Mouse (Mus musculus) granulocyte monocyte progenitor cell, adult 5-6 weeks (primary cell): ENCODE results near the gene Zfp990. TPM values are rescaled to one million over a fixed set of nuclear protein-coding genes. Genes with fewer than 3 reads are reported as not detected.
A peak's percentile ranks its signal among the peaks of the same experiment; 100 is the strongest.
"Not testable (repeated sequence)": the region's sequence is repeated elsewhere in the genome, so short reads cannot be mapped to it uniquely, and the experiment has no call there.

Experiments
- ATAC-seq: replicated peaks from 2 replicates; pipeline ENCODE4 v1.8.0; 2016; ENCODE audit warnings: mild to moderate bottlenecking, moderate TSS enrichment, inconsistent platforms; ENCODE audit not compliant: poor library complexity, severe bottlenecking
- total RNA-seq, 2 experiments: library from RNA; stranded (forward) in 1 of 2; stranded (reverse) in 1 of 2; fragments of 200-712, 200-1000 nt in 1 of 2; fragments of >200 nt in 1 of 2; fragmentation: Nextera tagmentation in 1 of 2; gene quantifications; 2 replicates each; pipeline ENCODE4 v1.2.3; 2014 to 2017

Gene Zfp990
- total RNA-seq, 2 experiments from 2014 or later, result 0.05 TPM; not detected in 1

GRCm38 (mm10) chr4:145585078-145585477 is 74.5 kb downstream of the Zfp990 start, which contains the start of gene Gm13212:
Gene Gm13212, plus strand, starts transcription at chr4:145585166.
- ATAC-seq, result peak; percentile 96

- not testable (repeated sequence) for ATAC-seq
Observed at GRCm38 (mm10) chr4:145586046-145586445, 75.5 kb downstream of the Zfp990 start.

Other genes starting within 250 kb of the Zfp990 start
- 0.49 TPM in 1 of 2 replicates, not detected in the other for gene Tnfrsf8, start 195.6 kb upstream of the Zfp990 start, total RNA-seq (2014; fragmentation: Nextera tagmentation)
- 1.1 and 1.8 TPM in 2 replicates for gene Tnfrsf8, start 195.6 kb upstream of the Zfp990 start, total RNA-seq (2017)
- 16.3 and 24.4 TPM in 2 replicates for gene Gm13212, start 74.4 kb downstream of the Zfp990 start, total RNA-seq (2014; fragmentation: Nextera tagmentation)
- gene Gm13212, start 74.4 kb downstream of the Zfp990 start, total RNA-seq (2017), result 10.0 and 13.1 TPM in 2 replicates
- not detected in 2 replicates for gene Zfp980, start 159.9 kb downstream of the Zfp990 start, total RNA-seq (2014; fragmentation: Nextera tagmentation)
- gene Zfp980, start 159.9 kb downstream of the Zfp990 start, total RNA-seq (2017), result not detected in 2 replicates